Mouse (Mus musculus): ENCODE measurements around the gene Ice1. TPM values are rescaled to one million over a fixed set of nuclear protein-coding genes. Genes with fewer than 3 reads are reported as not detected.

Gene Ice1
- polyA plus RNA-seq (2017; shearing (Covaris generic)), result 10 to 100 TPM; 21.0 to 21.9 TPM

GRCm38 (mm10) chr13:70637282-70637661 lies at the start of gene Ice1:
Ice1 (minus strand) TSS chr13:70637634.

Other genes starting within 250 kb of the Ice1 start
- gene Adamts16, start 204.2 kb upstream of the Ice1 start, polyA plus RNA-seq (2017; shearing (Covaris generic)), result under 1 TPM in 1 of 2 experiments, not detected in 1; 0.25 TPM